Mouse (Mus musculus): ENCODE measurements around the gene Adgrf5. TPM values are rescaled to one million over a fixed set of nuclear protein-coding genes. Genes with fewer than 3 reads are reported as not detected.

The Adgrf5 gene
- 164 TPM for polyA plus RNA-seq (2014; fragmentation: Illumina TruSeq; extraction: RNeasy Lipid Tissue Mini Kit (QIAGEN cat#74804); ENCODE audit: insufficient read depth, low read depth, low replicate concordance)

DNA sequence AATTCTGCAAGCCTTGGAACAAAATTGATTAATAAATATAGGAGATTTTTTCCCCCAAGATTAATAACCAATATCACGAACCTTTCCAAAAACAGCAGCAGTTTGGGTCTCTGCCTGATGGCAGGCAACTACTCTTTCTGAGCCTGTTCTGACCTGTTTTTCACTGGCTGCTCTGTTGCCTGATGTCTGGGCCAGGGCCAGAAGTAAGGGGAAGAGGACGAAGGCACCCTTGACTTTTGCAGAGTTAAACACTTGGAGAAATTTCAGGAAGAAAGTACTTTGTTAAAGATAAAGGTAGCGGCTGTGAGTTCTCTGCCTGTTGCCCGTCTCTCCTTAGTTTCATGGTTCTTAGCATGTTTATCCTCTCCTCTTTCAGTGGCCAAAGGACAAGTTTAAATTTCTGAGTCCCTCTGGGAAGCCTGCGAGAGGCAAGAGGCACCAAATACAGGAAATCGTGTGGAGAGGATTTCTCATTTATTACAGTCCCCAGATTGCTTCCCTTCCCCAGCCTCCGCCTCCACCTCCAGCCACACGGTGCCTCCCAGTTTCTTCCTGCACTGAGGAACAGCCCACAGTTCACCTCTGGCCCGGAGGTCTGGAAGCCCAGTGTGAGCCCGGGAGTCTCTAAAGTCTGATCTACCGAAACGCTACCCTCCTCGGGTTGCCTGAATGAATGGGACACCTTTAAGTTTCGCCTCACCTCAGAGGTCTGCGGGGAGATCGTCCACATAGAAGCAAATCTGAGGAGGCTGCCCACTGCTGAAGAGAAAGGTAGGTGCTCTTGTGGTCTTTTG, at the start of gene Adgrf5:
TSS of gene Adgrf5 (plus strand) at position 626 of the 794 bp plus-strand sequence.

DNA sequence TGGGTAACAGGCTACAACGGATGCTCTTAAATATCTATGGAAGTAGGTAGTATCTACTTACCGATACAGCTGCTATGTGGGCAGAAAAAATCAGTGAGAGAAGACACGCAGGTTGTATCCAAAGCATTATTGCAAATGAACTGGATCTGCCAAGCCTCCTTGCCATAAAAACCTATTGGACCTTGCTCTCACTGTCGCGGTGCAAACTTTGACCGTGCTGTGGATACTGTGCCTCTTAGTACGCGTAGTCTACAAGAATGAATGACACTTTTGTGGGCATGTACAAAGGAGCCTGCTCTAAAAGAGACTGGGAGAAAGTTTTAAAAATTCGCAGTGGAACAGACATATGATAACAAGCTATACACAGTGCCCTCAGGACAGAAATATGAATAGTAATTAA, 142.3 kb downstream of the Adgrf5 start, which contains the start of gene Mep1a:
TSS of gene Mep1a (minus strand) at position 221 of the 400 bp plus-strand sequence.

Other genes starting within 250 kb of the Adgrf5 start
- gene Adgrf1, start 90.1 kb upstream of the Adgrf5 start, polyA plus RNA-seq (2014; fragmentation: Illumina TruSeq; extraction: RNeasy Lipid Tissue Mini Kit (QIAGEN cat#74804); ENCODE audit: insufficient read depth, low read depth, low replicate concordance): not detected
- gene Mep1a, start 142.4 kb downstream of the Adgrf5 start, polyA plus RNA-seq (2014; fragmentation: Illumina TruSeq; extraction: RNeasy Lipid Tissue Mini Kit (QIAGEN cat#74804); ENCODE audit: insufficient read depth, low read depth, low replicate concordance): not detected
- 5.5 TPM for gene Ankrd66, start 183.2 kb downstream of the Adgrf5 start, polyA plus RNA-seq (2014; fragmentation: Illumina TruSeq; extraction: RNeasy Lipid Tissue Mini Kit (QIAGEN cat#74804); ENCODE audit: insufficient read depth, low read depth, low replicate concordance)
- gene Pla2g7, start 207.6 kb downstream of the Adgrf5 start, polyA plus RNA-seq (2014; fragmentation: Illumina TruSeq; extraction: RNeasy Lipid Tissue Mini Kit (QIAGEN cat#74804); ENCODE audit: insufficient read depth, low read depth, low replicate concordance): 10.8 TPM

All from lung, adult 10 weeks (tissue).